Mouse (Mus musculus) cortical plate, adult 2 months (tissue): ENCODE measurements around the gene Bcar3. TPM values are rescaled to one million over a fixed set of nuclear protein-coding genes. Genes with fewer than 3 reads are reported as not detected.
"Not testable (repeated sequence)": the region's sequence is repeated elsewhere in the genome, so short reads cannot be mapped to it uniquely, and the experiment has no call there.

Experiments
- H3K27ac ChIP-seq: fragments of 200-500 bp; 2 replicates; pipeline ENCODE4 v1.5.1; 2012; ENCODE audit warnings: low read length, control low read depth, inconsistent platforms; ENCODE audit not compliant: insufficient read depth
- H3K4me1 ChIP-seq: fragments of 200-500 bp; 2 replicates; pipeline ENCODE4 v1.6.1; 2011; ENCODE audit warnings: low read length; ENCODE audit not compliant: control insufficient read depth, insufficient read depth
- H3K4me3 ChIP-seq: fragments of 200-500 bp; 2 replicates; pipeline ENCODE4 v1.5.1; 2011; ENCODE audit warnings: mild to moderate bottlenecking, low read length, control low read depth; ENCODE audit not compliant: insufficient read depth
- CTCF ChIP-seq: fragments of 200-500 bp; IDR thresholded peaks from 2 replicates; pipeline ENCODE4 v1.5.1; 2011; ENCODE audit warnings: mild to moderate bottlenecking, control low read depth, low read length; ENCODE audit not compliant: insufficient read depth; ENCODE audit errors: extremely low read depth
- POLR2A ChIP-seq: fragments of 200-500 bp; IDR thresholded peaks from 2 replicates; pipeline ENCODE4 v1.6.1; 2011; ENCODE audit warnings: mild to moderate bottlenecking, low read length, control low read depth; ENCODE audit not compliant: insufficient read depth; ENCODE audit errors: extremely low read depth
- polyA plus RNA-seq: library from polyadenylated mRNA; depleted of rRNA; stranded (reverse); fragments of >200 nt; gene quantifications from 2 replicates; pipeline ENCODE4 v1.2.3, GENCODE M21; 2012; rRNA removed

The Bcar3 gene
- 15.8 and 17.0 TPM in 2 replicates for polyA plus RNA-seq

DNA sequence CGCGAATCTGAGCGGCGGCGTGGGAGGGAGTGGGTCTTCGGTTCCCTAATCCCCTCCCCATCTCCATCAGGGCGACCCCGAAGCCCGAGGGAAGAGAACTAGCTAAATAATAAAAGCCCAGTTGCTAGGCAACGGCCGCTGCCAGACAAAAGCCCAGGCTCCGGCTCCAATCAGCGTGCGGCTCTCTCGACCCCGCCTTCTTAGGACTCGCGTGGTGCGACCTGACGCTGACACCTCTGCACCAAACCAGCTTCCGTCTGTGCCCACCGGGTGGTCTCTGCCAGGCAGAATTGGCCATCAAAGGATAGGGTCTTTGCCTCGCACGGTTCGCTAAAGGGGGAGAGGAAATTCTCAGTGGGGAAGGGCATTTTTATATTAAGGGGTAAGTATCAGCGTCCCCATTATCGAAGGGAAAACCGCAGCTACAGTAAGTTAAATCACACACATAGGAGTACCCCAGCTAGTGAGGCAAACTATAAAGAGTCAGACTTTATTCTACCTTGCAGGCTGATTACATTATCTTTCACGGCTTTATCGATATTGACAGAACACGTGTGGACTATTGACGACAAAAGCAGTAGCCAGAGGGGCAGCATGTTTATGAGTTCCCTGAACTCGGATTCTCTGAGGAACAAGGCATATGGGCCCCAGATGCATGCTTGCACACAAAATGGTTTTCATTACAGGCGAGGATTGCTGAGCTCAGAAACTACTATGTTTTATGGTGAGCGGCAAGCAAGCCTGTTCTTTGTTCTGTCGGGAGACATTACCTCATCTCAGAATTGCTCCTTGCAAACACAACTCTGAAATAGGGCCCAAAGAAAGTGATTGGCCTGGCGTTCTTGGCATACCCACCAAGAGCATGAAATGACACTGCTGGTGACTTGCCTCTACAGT, at the start of gene Bcar3:
Bcar3 (plus strand) TSS at position 183 of the 897 bp plus-strand sequence.
- Histone ChIP-seq H3K4me3 (peak within 1 kb of the TSS; percentile 88), H3K4me1 (peaks cover 2% of the 10 kb centered on the region; the same call in 1 of the 2 replicates), H3K27ac (peak within 1 kb of the TSS; percentile 99)
- TF ChIP-seq CTCF (no peak), POLR2A (peak; percentile 67; the same call in 1 of the 2 replicates)

DNA sequence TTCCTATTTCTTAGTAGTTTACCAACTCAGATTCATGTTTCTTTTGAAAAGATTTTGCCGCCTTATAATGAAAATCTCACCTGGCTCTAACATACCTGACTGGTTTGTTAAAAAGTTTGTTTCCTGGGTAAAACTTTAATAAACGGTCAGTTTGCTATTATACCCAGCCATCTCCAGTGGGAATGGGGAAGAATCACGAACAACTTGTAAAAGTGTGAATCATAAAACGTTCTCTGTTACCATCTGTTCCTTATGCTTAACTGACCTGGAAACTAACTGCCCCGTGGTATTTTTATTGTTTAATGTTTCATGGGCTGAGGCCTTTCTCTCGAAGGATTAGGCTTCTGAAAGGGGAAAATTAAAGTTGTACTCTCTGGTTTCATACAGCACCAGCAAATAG, 49.2 kb upstream of the Bcar3 start:
- no peak for TF ChIP-seq CTCF
- peaks cover 8% of the 10 kb centered on the region for H3K4me1 ChIP-seq
- no peak overlapping the region for H3K27ac ChIP-seq
- H3K4me3 ChIP-seq = peak overlapping the region; percentile 99; the same call in 1 of the 2 replicates

DNA sequence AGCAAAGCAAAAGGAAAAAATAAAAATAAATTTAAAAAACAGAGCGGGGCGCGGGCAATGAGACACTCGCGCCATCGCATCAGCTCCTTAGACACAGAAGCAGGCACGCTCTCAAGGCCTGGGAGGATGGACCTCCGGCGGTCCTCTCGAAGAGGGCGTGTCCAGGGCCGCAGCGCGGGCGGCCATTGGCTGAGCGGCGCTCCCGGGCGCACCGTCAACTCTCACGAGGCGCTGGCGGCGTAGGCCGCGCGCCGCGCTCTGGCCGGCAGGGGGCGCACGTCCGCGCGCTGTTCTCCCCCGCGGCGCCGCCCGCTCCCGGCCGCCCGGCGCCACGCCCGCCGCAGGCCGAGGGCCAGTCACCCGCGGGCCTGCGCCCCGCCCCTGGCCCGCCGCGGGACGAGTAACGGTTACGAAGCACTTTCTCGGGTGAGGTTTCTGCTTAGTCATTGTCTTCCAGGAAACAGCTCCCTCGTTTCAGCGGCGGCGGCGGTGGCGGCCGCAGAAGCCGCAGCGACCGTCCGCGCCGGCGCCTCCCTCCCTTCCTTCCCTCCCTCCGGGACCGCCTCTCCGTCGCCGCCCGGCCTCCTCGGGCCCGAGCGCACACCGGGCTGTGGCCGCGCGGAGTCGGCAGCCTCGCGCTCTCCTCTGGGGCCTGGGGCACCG, 48.6 kb upstream of the Bcar3 start, which contains the start of gene Gclm:
Gclm (plus strand) TSS at position 343 of the 663 bp plus-strand sequence.
- TF ChIP-seq POLR2A (peak; percentile 79; the same call in 1 of the 2 replicates), CTCF (0 out of 2 replicates have a peak, but pooled peaks have one; percentile 2)
- Histone ChIP-seq H3K4me1 (peaks cover 8% of the 10 kb centered on the region), H3K4me3 (peak within 1 kb of the TSS; percentile 99), H3K27ac (peak within 1 kb of the TSS; percentile 89)

DNA sequence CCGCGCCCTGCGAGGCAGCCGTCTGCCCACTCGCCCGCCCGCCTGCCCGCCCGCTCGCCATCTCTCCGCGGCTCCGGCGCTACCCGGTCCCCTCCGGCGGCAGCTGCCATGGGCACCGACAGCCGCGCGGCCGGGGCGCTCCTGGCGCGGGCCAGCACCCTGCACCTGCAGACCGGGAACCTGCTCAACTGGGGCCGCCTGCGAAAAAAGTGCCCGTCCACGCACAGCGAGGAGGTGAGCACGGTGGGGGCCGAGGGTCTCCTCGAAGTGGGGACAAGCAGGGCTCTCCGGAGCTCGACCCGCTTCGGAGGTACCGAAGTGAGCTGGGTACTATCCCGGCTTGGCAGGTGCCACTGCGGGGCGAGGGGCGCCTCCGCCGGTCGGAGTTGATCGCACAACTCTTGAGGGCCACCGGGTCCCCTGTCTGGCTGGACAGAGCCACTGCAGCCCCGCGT, 48.0 kb upstream of the Bcar3 start:
- Histone ChIP-seq H3K4me3 (peak overlapping the region; percentile 99), H3K27ac (peak overlapping the region; percentile 89)
- TF ChIP-seq CTCF = no peak
- no peak for TF ChIP-seq POLR2A

DNA sequence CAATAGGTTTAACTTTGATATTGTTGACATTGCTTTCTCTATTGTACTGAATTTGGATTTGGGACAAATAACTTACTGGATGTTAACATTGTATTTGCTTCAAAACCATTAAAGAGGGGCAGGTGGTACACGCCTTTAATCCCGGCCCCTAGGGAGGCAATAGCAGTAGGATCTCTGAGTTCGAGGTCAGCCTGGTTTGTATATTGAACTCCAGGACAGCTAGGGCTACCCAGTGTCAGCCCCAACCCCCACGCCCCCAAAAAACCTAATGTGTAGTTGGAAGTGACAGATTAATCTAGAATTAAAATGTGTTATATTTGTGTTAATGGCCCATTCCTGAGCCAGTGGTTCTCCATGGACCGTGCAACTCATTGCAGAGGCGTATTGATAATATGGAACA, 47.5 kb upstream of the Bcar3 start:
- H3K4me3 ChIP-seq = peak overlapping the region; percentile 99
- H3K4me1 ChIP-seq = peaks cover 8% of the 10 kb centered on the region
- no peak overlapping the region for H3K27ac ChIP-seq
- no peak for TF ChIP-seq CTCF
- TF ChIP-seq POLR2A = no peak

More for the DNA sequence above, 48.0 kb upstream of the Bcar3 start:
- H3K4me1 ChIP-seq = peaks cover 8% of the 10 kb centered on the region

DNA sequence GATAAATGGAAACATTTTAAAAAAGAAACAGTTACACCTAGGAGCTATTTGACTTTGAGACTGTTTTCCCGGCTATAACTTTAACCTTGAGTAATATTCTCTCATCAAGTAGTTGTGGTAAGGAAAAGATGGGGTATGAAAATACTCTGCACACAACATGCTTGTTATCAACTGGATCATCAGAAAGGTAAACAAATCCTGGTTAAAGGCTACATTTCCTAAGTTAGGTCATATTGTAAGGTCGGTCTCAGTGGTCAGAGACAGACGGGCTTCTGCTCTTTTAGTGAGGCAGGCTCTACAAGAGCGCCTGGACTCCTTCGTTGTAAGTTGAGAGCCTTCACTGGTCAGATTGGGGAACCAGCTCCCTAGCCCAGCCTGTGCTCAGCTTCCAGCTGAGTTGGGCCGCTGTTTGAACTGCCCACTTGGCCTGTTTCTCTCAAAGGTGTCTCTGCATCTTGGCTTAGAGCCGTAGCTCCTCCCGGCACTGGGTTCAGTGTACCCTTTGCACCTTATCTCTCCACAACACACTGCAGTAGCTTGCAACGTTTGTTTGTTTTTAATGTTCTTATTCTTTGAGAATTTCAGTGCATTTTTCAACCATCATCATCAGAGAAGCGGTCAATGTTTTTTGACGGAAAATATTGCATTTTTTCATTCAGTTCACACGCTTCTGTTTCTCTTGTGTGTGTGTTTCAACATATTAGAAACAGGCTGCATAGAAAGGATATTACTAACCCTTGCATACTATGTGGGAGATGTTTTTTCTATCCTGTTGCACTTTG, 46.8 kb upstream of the Bcar3 start:
- peak overlapping the region; percentile 99 for H3K4me3 ChIP-seq
- TF ChIP-seq CTCF (no peak), POLR2A (no peak)
- H3K27ac ChIP-seq = no peak overlapping the region
- H3K4me1 ChIP-seq = peaks cover 8% of the 10 kb centered on the region

DNA sequence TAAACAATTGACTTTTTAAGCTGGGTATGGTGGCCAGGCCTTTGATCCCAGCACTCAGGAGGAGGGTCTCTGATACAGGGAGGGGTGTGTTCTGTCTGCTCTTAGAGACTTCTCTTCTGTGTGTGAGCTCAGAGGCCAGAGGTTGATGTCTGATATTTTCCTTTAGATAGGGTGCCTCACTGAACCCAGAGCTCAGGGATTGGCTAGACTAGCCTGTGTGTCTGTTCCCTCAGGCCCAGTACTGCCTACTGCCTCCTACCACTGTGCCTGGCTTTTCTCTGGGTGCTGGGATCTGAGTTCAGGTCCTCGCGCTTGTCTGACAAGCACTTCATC, 46.2 kb upstream of the Bcar3 start:
- Histone ChIP-seq H3K27ac (no peak overlapping the region), H3K4me3 (peak overlapping the region; percentile 99; the same call in 1 of the 2 replicates), H3K4me1 (peaks cover 9% of the 10 kb centered on the region)
- TF ChIP-seq CTCF = no peak
- TF ChIP-seq POLR2A = no peak

DNA sequence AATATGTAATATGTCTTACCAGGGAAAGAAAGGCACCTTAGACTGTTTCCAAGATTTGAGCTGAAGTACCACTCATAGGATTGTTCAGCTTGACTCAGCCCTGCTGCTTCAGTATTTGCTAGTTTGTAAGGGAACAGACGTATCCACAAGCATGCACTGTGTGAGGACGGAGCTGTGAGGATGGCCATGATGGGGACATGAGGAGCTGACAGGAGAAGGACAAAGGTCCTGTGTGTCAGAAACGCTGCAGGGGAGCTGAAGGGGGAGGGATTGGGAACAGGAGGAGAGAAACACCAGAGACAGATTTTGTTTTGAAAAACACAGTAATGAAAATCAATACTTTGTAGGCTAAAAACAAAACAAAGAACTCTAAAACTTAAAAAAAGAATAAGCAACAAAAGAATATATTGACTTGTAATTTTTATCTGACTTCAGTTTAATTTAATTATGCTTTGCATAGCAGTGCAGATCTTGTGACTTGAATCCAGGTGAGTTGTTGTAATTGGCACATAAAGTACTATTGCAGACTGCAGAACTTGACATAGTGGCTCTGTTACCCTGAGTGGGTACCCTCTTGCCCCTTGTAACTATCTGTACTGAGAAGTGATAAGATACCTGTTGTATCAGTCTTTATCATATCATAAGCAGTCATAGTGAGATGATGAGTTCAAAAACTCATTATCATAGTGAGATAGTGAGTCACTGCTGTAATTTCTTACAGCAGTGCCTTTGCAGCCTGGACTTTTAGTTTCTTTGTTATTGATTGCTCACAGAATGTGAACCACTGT, 41.3 kb upstream of the Bcar3 start:
- Histone ChIP-seq H3K27ac (peak overlapping the region; percentile 46; the same call in 1 of the 2 replicates), H3K4me1 (peaks cover 4% of the 10 kb centered on the region), H3K4me3 (no peak overlapping the region)
- no peak for TF ChIP-seq POLR2A
- TF ChIP-seq CTCF = no peak

DNA sequence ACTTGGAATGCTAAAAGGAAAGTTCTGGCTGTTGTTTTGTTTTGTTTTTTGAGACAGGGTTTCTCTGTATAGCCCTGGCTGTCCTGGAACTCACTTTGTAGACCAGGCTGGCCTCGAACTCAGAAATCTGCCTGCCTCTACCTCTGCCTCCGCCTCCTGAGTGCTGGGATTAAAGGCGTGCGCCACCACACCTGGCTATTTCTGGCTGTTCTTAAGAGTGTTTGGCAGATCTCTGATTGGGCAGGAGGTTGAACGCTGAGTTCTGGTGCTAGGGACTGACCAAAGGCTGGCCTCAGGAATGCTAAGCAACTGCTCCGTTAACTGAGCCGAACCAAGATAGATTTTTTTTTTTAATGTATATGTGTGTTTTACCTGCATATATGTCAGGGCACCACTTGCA, 39.9 kb upstream of the Bcar3 start:
- H3K27ac ChIP-seq, H3K4me1 ChIP-seq, H3K4me3 ChIP-seq: not testable (repeated sequence)
